Mouse (Mus musculus): ENCODE data around the gene AV320801. TPM values are rescaled to one million over a fixed set of nuclear protein-coding genes. Genes with fewer than 3 reads are reported as not detected.
"Not testable (repeated sequence)": the region's sequence is repeated elsewhere in the genome, so short reads cannot be mapped to it uniquely, and the experiment has no call there.

AV320801 gene
- not detected in 2 replicates for polyA plus RNA-seq (2012)

GRCm38 (mm10) chrX:135494288-135494687 lies at the start of gene AV320801:
Gene AV320801, plus strand, starts transcription at chrX:135494588.
- H3K4me1 ChIP-seq (ENCODE audit: control insufficient read depth); H3K9me3 ChIP-seq (ENCODE audit: control insufficient read depth, low read length); H3K27me3 ChIP-seq (ENCODE audit: control insufficient read depth); H3K36me3 ChIP-seq (ENCODE audit: control insufficient read depth); H3K4me3 ChIP-seq (replicated peaks): not testable (repeated sequence)

DNA sequence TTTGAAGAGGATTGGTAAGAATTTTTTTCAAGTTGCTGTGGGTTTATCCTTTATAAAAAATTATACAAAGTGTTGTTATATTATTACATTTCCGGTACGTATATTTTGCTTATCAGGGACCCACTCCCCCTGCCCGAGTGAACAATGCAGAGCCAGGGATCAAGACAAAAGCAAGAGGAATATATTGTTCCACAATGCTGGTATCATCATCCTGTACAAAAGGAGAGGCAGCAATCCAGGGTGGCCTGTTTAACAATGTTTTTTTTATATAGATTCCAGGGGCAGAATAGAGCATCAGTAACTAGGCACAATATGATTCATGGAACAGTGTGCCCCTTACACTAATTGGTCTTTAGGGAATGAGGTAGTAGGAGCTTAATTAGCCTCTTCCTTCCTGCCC lies 30.2 kb upstream of the AV320801 start:
- not testable (repeated sequence) for H3K4me3 ChIP-seq (replicated peaks); H3K9me3 ChIP-seq (ENCODE audit: control insufficient read depth, low read length); H3K36me3 ChIP-seq (ENCODE audit: control insufficient read depth); H3K27me3 ChIP-seq (ENCODE audit: control insufficient read depth); H3K4me1 ChIP-seq (ENCODE audit: control insufficient read depth)

DNA sequence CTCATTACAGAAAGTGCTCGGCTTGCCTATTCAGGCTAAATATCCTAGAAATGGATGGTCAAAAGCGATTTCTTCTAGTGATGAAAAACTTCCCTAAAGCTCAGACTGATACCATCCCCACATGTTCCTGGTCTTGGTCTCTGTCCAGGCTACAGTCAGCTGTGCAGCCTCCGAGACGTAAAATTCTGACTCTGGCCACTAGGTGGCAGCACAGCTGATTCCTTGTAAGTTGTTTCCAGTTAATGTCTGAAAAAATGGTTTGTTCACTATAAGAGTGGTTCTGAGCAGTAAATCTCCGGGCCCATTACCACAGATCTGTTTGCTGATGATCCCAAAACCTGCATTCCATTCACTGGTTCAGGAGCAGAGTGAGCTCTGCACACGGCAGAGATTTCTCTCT lies 12.5 kb upstream of the AV320801 start:
- not testable (repeated sequence) for H3K36me3 ChIP-seq (ENCODE audit: control insufficient read depth); H3K27me3 ChIP-seq (ENCODE audit: control insufficient read depth); H3K4me3 ChIP-seq (replicated peaks); H3K9me3 ChIP-seq (ENCODE audit: control insufficient read depth, low read length); H3K4me1 ChIP-seq (ENCODE audit: control insufficient read depth)

- not testable (repeated sequence) for H3K36me3 ChIP-seq (ENCODE audit: control insufficient read depth); H3K4me1 ChIP-seq (ENCODE audit: control insufficient read depth); H3K27me3 ChIP-seq (ENCODE audit: control insufficient read depth); H3K9me3 ChIP-seq (ENCODE audit: control insufficient read depth, low read length); H3K4me3 ChIP-seq (replicated peaks)
Observed at GRCm38 (mm10) chrX:135483183-135483582, 11.2 kb upstream of the AV320801 start.

Other genes with a start within 250 kb of the AV320801 start
- not detected in 2 replicates for gene Pramel3, start 192.3 kb upstream of the AV320801 start, polyA plus RNA-seq (2012)
- gene Gm5128, start 121.3 kb upstream of the AV320801 start, polyA plus RNA-seq (2012): not detected in 2 replicates
- not detected in 2 replicates for gene Gm7903, start 60.8 kb upstream of the AV320801 start, polyA plus RNA-seq (2012)
- not detected in 2 replicates for gene Nxf7, start 104.2 kb downstream of the AV320801 start, polyA plus RNA-seq (2012)
- gene Prame, start 133.1 kb downstream of the AV320801 start, polyA plus RNA-seq (2012): not detected in 2 replicates
- not detected in 2 replicates for gene Tcp11x2, start 199.2 kb downstream of the AV320801 start, polyA plus RNA-seq (2012)
- gene Tmsb15a, start 230.7 kb downstream of the AV320801 start, polyA plus RNA-seq (2012): not detected in 2 replicates
- gene Armcx5, start 248.1 kb downstream of the AV320801 start, polyA plus RNA-seq (2012): 0.03 and 0.06 TPM in 2 replicates
- 0.04 and 0.54 TPM in 2 replicates for gene Gprasp1, start 248.1 kb downstream of the AV320801 start, polyA plus RNA-seq (2012)